Mouse (Mus musculus) layer of hippocampus, adult 9-10 months (tissue): ENCODE measurements around the gene Araf.

Experiments
- DNase-seq: peaks from one replicate; pipeline ENCODE4 v3.0.0; 2022; ENCODE audit warnings: low spot score

The Araf gene

DNA sequence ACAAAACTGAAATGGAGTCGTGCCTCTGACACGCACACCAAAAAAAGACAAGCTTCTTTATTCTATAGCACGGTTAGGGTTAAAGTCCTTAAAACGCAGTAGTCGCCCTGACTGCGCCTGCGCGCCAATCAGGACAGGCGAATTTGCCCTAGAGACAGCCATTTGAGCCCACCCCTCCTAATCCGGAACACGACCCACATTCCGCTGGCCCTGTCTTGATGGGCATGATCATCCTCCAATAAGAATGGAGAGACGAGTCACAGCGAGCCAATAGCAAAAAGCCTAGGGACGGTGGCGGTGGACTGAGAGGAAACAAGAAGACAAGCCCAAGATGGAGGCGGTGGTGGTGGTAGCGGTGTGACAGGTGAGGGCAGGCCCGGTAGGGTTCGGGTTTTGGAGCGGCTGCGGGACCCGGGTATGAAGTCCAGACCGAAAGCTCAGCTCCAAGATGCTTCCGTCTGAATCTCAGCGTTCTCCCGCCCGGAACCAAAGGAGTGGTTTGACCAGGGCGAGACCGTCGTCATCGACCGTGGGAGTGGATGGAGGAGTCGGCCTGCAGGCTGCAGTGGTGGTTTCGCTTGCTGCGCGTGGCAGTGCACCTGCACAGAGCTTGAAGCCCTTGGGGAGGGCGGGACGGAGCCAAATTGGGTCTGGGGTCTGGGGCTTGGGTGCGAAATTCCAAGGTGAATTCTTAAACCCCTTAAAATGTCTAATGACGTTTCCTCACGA lies 50.8 kb downstream of the Araf start:
- peak; percentile 94 for DNase-seq

DNA sequence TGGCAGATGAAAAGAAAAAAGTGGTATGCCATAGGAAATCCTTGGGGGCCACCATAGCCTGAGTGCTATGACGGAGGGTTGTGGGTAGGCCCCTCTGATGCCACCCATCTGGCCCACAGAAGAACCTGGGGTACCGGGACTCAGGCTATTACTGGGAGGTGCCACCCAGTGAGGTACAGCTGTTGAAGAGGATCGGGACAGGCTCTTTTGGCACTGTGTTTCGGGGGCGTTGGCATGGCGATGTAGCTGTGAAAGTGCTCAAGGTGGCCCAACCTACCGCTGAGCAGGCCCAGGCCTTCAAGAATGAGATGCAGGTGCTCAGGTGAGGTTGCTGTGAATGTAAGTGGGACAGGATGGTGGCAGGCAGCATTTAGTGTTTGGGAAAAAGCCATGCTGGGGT lies 56.2 kb downstream of the Araf start:
- no peak for DNase-seq

DNA sequence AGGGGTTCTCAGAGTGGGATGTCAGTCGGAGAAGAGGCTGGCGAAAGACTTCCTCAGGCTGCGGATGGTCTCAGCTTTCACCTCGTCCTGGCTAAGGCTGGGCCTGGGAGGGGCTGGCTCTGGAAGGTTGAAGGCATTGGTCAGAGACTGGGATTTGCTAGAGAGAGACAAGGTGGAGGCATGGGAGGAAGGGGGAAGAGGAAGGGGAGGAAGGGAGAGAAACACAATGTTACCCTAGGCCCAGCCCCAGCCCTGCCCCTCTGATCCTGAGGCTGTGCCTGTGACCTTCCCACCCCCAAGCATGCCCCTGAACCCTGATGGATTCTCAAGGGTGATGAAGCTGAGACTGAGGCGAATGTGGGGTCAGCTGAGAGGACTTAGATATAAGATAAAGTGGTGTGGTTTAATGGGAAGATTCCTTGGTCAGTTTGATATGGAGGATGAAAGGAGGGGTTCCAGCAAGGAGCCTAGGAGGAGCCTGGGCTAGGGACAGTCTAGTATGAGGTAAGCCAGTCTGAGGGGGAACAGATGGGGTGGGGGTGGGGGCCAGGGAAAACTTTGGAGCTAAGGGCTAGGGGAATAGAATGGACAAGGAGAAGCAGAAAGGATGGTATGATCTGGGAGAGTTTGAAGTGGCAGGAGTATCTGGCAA lies 64.0 kb downstream of the Araf start:
- no peak for DNase-seq

DNA sequence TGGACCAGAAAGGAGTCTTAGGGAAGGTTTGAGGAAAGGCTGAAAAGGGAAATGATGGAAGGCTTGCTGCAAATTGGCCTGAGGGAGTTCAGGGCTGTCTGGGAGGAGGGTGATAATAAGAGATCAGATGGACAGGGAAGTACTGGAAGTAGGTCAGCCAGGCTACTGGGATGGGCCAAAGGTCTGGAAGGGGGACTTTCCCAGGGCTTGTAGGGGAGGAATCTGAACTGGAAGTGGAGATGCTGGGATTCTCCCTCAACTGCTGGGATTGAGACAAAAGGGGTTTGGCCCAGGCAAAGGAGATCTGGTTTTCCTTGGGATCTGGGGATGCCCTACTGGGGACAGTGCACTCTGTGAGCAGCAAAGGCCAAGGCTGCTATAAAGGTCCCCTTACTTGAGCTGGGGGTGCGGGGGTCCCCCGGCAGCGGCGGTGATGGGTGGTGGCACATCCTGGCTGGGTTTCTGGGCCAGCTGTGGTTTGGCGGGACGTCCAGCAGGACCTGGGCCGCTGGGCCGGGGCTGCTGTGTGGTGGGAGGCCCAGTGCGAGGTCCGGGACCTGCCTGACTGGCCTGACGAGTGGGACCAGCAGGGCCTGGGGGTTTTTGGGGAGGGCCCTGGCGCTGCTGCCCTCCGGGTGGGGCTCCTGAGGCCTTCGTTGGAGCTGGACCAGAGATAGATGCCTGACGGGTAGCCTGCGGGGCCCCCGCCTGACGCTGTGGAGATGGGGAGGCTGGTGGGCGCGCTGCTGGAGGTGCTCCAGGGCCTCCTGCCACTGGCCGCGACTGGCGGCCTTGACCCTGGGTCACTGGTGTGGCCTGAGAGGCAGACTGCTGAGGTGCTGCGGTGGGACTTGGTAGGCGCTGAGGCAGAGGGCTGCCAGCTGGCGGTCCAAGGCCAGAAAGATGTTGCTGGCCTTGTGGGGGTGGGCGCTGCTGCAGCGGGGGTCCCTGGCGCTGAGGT lies 64.8 kb downstream of the Araf start:
- DNase-seq, result no peak

DNA sequence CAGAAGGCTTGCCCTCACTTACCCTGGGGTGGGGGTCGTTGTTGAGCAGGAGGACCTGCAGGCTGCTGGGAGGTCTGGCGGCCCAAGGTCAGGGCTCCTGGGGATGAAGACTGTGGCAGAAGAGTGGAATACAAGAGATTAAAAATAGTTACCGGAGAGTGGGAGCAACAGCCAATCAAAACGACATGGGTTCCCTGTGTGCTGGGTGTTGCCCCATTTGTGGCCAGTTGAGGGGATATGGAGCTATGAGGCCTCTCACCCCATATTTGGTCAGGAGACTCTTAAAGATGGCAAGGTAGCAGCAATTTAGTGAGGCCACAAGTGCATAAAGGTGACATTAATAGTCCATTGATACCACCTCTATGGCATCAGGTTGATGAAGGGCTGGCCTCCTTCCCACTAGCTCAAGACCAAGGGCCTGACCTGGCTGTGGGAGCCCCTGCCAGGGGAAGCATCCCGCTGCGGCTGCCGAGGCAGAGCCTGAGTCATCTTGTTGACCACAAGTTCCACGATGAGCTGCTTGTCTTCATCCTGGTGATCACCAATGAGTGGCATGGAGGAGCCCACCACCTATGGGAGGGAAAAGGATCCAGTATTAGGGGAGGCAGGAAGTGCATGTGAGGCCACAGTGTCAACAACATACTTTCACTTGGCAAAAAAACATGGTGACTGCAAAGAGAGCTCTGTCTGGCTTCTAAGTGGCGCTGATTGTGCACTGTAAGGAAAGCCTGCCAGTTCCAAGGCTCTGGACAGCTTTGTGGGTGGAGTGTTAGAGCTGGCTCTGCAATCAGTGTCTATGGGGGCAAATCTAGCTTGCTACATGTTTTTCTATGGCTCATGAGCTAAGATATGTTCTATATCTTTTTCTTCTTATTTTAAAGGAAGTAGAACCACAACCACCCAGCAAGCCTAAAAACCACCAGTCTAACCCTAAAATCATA lies 65.8 kb downstream of the Araf start:
- no peak for DNase-seq

DNA sequence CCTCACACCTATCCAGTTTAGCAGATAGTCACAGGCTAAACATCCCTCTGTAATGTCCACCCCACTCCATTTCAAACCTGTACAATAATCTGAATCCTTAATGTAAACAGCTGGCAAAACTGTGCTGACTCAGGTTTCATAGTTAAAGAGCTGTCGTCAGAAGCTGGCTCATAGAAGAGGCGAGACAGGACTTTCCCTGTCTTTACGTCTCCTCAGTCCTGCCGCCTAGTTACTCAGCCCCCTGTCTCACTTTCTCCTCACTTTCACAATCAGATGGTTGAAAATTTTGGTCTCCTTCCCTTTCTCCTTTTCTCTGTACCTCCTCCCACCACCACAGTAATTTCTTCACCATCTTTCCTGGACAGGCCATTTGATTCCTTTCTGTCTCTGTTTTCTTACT lies 70.5 kb downstream of the Araf start:
- no peak for DNase-seq

DNA sequence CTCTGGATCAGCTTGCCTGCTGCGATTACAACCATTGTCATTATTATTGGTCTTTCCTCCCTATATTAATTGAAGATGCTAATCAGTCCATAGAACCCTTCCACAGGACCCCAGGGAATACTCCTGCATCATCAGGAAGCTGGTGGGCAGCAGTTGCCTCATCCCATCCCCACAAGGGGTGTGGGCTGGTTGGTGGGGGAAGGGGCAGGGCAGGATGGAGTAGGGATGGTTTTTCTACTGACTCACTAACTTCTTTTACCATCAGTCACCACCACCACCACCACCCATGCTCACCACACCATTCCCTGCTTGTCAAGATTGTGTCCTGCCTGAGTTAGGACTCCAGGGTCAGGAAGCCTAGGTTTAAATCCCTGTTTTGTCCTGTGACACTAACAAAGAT lies 71.6 kb downstream of the Araf start:
- DNase-seq, result no peak

DNA sequence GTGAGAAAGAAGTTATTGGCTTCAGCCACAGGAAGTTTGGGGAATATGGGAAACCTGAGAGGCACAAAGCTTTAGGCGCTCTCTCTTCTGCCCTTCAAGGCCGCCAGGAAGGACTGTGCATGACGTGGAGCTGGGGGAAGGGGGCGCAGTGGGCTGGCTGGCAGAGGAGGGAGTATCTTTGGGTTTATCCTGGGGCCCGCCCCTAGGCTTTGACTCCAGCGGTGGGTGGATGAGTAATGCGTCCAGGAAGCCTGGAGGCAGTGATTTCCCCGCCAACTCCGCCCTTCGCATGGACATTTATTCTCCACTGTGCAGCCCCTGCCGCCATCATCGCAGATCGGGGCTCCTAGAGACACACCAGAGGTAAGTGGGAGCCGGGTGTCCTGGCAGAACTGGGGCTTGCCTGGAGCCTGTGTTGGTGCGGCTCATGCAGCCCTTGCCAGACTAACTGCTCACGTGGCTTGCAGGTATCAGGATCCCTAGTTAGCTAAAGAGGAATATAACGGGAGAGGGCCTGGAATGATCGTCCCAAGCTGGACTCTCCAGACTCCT lies 72.4 kb downstream of the Araf start, which contains the start of gene Timp1:
TSS of gene Timp1 (plus strand) at position 205 of the 552 bp plus-strand sequence.
- no peak for DNase-seq

DNA sequence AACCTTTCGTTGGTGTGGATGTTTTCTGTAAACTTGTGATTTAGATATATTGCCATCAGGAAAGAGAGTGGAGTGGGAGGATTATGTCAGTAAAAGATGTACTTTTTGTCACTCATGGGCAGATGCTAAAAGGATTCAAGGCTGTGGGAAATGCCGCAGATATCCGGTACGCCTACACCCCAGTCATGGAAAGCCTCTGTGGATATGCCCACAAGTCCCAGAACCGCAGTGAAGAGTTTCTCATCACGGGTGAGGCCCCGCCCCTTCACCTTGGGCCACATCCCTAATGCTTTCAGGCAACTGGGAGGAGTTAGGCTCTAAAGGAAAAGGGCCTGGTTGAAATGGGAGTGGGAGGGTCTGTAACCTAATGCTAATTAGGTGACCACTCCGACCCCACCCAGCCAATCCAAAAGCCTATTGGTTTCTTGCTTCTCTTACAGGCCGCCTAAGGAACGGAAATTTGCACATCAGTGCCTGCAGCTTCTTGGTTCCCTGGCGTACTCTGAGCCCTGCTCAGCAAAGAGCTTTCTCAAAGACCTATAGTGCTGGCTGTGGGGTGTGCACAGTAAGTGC lies 75.4 kb downstream of the Araf start:
- no peak for DNase-seq

DNA sequence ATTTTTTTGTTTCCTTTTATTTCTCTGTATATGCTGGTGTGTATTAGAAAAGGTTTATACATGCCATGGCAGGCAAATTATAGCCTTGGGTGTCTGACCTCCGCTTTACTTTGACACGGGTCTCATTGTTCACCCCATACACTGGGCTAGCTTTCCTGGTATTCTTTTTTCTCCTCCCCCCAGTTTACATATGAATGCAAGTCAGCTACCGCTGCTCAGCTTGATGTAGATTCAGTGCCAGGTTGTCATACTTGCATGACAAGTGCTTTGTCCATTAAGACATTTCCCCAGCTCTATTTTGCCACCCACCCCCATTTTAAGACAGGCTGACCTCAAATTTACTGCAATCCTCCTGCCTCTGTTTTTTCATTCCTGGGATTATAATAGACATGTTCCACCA lies 77.6 kb downstream of the Araf start:
- DNase-seq, result no peak

DNA sequence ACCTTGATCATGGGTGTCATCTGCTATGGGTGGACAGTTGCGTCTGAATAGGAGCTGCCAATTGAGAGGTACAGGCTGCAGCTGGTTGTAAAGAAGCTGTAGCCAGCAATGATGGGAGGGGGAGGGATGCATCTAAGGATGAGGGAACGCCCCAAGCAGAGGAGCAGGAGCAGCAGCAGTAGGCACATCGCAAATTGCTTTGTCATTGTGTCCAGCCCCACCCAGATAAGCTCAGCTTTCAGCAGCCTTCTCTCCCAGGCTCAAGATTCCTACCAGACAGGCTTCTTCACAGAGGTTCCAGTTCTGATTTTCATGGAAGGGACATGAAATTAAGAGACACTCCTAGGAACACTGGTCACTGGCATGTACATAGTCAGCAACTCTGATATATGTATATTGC lies 112.5 kb downstream of the Araf start:
- no peak for DNase-seq
